Mouse (Mus musculus): ENCODE results near the gene Alyref. TPM values are rescaled to one million over a fixed set of nuclear protein-coding genes. Genes with fewer than 3 reads are reported as not detected.
"Not testable (repeated sequence)": the region's sequence is repeated elsewhere in the genome, so short reads cannot be mapped to it uniquely, and the experiment has no call there.

Gene Alyref
- total RNA-seq, 2 experiments from 2014 or later, result 59.7 to 67.5 TPM

DNA sequence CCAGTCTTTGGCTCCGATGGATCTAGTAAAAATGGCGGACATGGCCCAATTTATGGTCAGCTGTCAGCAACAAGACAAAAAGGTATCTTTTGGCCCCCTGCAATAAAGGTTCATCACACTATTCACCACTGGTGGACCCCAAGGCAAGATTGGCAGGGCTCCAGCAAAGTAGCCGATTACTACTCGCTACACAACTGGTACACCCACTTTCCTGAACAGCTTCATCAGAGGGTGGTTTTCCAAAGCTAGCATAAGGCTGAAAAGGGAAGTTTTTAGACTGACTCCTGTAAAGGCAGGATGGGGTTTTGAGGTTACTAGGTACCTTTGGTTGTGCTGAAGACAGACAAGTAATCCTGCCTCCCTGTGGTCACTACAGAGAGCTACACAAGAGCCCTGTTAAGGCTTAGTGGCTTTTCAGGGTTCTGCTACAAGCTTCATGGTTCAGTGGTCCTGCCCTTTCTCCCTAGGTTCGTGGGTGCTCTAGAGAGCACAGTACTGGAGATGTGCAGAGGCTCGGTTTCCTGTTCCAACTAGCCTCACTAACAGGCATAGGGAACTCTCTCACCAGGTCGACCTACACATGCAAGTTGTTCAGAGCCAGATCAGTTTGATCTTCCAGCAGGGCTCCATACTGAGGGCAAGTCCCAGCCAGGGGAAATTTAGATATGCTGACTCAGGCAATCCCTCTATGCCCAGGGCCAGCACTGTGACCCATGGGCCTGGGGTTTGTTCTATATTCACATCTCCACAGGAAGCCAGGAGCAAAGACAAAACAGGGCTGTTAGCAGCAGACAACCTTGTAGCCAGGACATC, 20.7 kb downstream of the Alyref start:
- no peak for DNase-seq (ENCODE audit: low spot score in 2 of 2)

DNA sequence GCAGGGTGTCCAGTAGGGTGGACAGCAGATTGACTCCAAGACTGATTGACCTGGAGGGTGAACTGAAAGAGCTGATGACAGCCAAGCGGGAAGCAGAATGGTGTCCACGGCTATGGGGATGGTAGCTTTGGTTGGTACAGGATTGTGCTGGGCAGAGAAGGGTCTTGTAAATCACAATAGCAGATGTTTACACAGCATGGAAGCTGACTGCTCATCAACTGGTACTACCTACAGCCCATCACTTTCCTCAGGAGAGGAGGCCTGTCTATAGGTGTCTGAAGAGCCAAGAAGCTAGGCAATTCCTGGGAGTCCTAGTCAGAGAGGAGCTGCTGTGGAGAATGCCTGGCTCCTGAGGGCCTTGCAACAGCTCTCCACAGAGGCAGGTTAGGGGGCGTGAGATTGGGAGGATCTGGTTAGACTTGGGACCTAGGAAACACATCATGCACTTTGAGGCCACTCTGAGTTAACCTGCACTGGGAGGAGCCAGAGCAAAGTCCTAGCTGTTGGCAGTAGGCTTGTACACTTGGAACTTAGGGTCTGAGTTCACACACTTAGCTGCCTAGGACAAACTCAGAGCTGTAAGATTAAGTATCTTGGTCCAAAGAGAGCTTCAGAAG, 21.7 kb downstream of the Alyref start:
- intact Hi-C loops (cut with DNase I), result loop anchor here (10.0 kb wide), 1 partner anchor 92 kb away; the partner anchor contains the start of gene Mrpl12
- DNase-seq (ENCODE audit: low spot score in 2 of 2), result no peak

More for the DNA sequence above, 20.7 kb downstream of the Alyref start:
- intact Hi-C loops (cut with DNase I), result loop anchor here (10.0 kb wide), 1 partner anchor 93 kb away; the partner anchor contains the start of gene Mrpl12

DNA sequence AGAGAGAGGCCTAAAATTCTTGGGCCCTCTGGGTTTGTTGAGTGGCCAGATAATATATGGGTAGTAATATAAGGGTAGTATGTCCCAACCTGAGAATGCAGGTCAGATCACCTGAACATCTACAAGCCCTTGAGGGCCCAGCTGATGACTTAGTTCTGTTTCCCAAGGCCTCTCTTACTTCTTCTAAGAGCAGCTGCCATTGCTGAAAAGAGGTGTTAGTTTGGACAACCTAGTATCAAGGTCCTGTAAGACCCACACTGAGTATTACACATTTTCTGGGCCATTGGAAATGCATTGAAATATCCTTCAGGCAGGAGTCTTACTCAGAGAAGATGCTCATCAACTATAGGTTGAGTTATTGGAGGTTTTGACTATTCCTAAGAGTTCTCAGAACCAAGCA, 22.2 kb downstream of the Alyref start:
- intact Hi-C loops (cut with DNase I), result loop anchor here (10.0 kb wide), 1 partner anchor 91 kb away; the partner anchor contains the start of gene Mrpl12
- no peak for DNase-seq (ENCODE audit: low spot score in 2 of 2)

DNA sequence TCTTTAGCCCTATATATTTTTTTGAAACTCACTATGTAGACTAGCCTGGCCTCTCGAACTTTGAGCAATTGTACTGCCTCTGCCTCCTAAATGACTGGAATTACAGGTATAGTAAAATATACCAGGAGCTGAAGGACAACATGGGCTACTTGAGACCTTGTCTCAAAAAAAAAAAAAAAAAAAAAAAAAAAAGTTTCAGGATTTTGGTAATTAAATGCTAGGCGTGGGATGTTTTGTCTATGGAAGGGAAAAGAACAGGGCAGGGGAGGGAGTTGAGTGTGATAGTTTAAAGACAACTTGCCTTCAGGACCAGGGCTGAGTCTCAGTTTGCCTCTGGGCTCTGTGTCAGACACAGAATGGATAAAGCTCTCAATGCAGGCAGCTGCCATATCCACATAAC, 23.1 kb downstream of the Alyref start:
- intact Hi-C loops (cut with DNase I), result loop anchor here (10.0 kb wide), 1 partner anchor 90 kb away; the partner anchor contains the start of gene Mrpl12
- no peak for DNase-seq (ENCODE audit: low spot score in 2 of 2)

DNA sequence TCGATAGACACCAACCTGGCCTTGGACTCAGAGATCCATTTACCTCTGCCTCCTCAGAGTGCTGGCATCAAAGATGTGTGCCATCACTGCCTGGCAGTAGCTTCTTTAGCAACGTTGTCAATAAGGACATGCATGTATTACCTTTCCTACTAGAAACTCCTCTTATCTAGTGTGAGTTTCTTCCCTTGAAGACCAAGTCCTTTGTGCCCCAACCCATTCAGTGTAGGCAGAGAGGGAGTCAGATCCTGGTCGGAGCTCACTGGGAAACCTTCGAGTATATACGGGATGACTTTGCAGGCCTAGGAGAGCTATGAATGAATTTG, 23.9 kb downstream of the Alyref start:
- no peak for DNase-seq (ENCODE audit: low spot score in 2 of 2)
- intact Hi-C loops (cut with DNase I), result loop anchor here (10.0 kb wide), 1 partner anchor 89 kb away; the partner anchor contains the start of gene Mrpl12

DNA sequence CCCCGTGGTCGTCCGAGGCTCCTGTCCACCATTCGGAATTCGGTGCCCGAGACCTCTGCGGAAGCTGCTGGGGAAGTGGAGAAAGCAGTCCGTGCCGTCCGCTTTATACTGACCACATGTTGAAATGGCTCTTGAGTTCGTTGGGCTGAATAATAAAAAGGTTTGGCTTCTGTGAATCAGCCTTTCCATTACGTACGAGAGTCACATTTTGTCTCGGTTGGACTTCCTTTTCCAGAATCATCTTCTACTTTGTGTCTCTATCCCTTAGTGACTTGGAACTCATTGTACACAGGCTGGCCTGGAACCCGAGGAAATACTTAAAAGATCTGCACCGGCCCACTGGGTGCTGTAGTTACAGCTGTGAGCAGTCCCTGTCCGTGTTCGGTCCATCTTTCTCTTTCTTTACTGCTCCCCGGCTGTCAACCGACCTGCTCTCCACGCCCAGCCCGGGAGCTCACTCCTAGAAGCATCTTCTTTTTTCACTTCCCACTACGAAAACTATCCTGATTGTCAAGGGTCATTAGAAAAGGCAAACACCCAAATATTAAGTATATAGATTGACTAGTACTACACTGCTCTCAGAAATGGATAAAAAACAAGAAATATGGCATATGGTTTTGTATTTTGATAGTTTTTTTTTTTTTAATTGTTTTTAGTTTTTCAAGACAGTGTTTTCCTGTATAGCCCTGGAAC, 24.4 kb downstream of the Alyref start:
- intact Hi-C loops (cut with DNase I), result loop anchor here (1.0 to 10.0 kb wide), 2 partner anchors 8 to 89 kb away; partner anchors contain the start of genes Arhgdia and Mrpl12
- DNase-seq (ENCODE audit: low spot score in 2 of 2), result no peak

DNA sequence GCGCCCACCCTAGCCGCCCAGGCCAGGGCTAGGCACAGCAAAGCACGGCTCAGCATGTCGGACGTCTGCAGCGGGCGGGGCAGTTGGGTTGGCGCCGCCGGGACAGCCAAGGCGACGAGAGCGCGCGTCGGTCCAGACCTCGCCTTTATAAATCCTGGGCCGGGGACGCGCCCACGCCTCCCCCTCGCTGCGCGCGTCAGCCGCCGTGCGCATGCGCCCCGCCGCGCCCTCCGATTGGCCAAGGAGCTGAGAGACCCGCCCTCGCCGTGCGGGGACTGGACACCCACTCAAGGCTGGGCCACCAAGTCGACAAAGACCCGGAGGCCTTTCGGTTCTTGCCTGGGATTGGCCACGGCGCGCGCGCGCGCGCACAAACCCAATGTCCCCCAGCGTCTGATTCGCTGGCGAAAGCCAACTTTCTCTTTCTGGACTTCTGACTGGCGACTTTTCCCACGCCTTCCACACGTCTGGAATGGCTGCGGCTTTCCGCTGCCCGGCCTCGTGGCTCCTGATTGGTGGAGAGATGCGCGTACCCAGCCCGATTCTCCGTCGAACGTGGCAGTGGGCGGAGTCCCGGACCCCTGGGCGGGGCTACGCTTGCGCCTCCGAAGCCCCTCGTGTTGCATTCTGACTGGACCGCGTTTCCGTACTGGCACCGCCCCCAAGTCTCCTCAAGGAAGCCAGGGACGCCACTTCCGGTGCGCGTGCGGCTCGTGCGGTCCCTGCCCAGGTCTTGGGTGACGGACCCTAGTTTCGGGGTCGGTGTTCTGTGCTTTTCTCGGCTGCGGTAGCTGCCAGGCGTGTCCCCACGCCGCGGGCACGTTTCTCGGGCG, 25.2 kb downstream of the Alyref start, which contains the start of gene P4hb:
P4hb (minus strand) TSS at position 502 of the 833 bp plus-strand sequence.
- intact Hi-C loops (cut with DNase I), result loop anchor here (1.0 to 10.0 kb wide), 2 partner anchors 8 to 88 kb away; partner anchors contain the start of genes Arhgdia and Mrpl12
- DNase-seq (ENCODE audit: low spot score in 2 of 2), result peak; percentile 100

DNA sequence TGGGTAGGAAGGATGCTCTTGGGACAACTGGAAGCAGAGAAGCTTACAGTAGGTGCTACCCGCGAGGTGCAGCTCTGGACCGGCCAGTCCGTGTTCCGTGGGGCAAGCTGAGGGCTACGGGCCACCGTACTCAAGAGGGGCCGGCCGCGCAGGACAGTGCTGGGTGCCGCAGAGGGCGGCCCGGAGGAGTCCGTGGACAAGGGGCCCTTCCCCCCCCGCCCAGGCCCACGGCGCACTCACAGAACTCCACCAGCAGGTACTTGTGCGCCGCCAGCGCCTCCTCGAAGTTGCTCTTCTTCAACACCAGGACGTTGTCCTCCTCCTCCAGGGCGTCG, 25.8 kb downstream of the Alyref start:
- intact Hi-C loops (cut with DNase I), result loop anchor here (10.0 kb wide), 1 partner anchor 88 kb away; the partner anchor contains the start of gene Mrpl12
- DNase-seq (ENCODE audit: low spot score in 2 of 2), result peak in 1 of 2 experiments; percentile 18

DNA sequence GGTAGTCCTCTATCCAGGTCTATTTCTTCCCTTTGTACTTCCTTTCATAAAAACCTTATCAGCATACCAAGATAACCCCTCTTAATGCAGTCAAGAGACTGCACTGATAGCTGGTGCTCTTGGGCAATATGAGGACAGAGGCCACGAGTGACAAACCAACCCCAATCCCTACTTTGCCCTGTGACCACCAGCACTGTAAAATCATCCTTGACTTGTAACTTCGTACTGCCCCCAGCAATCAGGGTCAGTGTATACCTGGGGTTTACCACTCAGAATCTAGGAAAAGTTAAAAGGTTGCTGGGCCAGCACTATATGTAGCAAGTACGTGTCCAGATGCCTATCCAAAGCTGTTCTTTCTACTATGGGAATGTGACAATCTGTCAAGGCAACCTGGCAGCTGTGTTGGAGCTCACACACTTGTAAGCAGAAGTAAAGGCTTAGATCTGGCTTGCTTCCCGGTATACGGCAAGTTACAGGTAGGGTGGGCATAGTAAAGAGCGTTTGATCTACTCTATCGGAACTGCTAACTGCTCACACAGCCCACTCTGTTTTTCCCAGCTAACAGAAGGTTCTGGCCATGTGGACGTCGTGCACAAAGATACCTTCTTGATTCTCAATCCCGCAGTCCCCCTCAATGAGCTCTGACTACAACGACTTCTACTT, 26.3 kb downstream of the Alyref start:
- intact Hi-C loops (cut with DNase I), result loop anchor here (2.0 to 10.0 kb wide), 2 partner anchors 57 to 87 kb away; partner anchors contain the start of gene Mrpl12
- no peak for DNase-seq (ENCODE audit: low spot score in 2 of 2)

DNA sequence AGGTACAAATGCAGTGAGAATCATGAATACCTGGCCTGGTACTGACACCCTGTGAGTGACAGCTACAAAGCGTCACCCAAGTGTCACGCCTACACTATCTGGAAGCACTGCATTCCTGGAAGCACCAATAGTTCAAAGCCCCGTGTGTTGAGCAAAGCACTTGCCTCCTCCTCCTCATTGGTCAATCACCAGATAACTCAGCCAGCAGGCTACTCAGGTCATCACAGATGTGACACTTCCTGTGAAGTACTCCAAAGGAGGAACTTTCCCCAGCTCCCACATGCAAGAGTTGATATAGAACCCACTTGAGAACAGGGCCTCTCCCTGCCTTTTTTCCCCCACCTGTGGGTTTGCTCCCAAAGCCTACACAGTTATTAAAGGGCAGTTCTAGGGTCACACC, 27.0 kb downstream of the Alyref start:
- no peak for DNase-seq (ENCODE audit: low spot score in 2 of 2)
- intact Hi-C loops (cut with DNase I), result loop anchor here (2.0 to 10.0 kb wide), 2 partner anchors 56 to 86 kb away; partner anchors contain the start of gene Mrpl12

DNA sequence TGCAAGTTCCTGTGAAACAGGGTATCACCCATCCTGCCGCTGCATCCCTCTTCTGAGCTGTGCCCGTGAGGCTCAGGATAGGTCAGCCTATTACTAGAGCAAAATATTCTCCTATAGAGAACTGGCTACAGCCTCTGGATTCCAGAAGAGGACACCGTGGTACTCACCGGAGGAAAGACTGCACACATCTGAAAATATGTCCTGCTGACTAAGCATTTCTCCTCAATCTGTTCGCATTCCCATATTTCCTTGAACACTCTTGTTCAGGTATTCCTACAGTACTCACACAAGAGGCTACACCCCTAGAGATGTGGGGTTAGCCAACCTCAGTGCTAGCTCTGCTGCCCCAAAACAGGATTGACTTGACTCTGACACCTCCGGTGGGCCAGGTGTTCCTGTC, 29.8 kb downstream of the Alyref start:
- no peak for DNase-seq (ENCODE audit: low spot score in 2 of 2)
- intact Hi-C loops (cut with DNase I), result no loop called here

DNA sequence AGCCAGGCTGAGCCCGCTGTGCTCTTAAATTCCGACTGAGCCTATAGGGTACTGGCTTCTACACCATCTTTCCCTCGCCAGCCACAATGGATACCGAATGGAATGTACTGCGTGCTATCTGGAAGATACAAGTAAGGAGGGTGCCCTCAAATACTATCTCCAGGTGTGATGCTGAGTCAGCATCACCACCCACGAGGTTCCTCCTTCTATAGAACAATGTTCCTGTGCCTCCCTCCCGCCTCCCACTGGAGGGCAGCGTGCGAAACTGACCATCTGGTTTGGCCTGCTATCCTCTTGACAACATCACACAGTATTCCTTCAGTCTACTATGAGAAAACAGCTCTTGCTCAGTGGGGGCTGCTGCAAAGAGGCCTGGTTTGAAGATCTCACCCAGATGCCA, 33.1 kb downstream of the Alyref start:
- intact Hi-C loops (cut with DNase I), result no loop called here
- peak in 1 of 2 experiments; percentile 11 for DNase-seq (ENCODE audit: low spot score in 2 of 2)

DNA sequence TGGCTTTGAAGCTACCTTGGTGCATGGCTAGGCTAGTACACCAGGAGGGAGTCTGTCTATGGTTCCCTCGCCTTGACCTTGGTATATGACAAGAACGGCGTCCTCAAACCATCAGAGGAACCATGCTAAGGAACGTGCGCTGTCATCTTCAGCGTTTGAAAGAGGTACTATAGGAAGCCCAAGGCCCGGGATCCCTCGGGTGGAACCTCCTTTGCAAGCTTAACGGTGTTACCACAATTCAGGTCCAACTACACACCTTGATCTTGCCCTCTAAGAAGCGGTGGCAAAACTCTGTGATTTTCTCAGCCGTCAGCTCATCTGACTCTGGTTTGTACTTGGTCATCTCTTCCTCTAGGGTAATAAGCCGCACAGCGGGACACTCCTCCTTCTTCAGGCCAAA, 35.2 kb downstream of the Alyref start:
- intact Hi-C loops (cut with DNase I), result no loop called here
- no peak for DNase-seq (ENCODE audit: low spot score in 2 of 2)

DNA sequence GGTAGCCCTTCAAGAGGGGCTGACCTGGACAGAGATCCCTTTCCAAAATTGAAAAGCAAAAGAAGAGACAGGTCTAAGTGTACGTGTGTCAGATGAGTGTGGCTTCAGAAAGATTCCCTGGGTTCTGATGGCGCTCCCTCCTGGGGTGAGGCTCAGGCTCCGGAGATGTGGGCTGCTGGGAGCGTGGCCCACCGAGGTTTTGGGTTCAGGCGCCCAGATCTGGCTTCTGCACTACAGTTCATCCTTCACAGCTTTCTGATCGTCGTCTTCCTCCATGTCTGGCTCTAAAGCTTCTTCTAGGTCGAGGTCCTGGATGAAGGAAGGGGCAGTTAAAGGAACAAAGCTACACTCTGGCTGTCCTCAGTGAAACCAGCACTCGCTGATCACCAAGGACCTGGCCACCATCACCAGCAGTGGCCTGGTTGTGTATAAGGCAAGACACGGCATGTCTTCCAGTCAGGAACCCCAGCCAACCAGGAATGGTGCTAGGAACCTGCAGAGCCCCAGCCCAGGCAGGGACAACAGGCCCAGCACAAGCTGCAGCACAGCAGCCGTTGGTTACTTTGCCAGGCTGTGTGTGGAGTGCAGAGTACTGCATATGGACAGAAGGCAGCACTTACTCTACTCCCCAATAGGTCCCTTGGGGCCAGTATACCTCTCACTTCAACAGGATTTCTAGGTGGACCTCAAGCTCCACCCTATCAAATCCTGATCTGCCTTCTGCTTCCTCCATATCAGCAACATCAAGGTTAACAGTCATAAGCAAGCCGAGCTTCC, 37.0 kb downstream of the Alyref start:
- DNase-seq (ENCODE audit: low spot score in 2 of 2), result no peak
- intact Hi-C loops (cut with DNase I), result no loop called here

DNA sequence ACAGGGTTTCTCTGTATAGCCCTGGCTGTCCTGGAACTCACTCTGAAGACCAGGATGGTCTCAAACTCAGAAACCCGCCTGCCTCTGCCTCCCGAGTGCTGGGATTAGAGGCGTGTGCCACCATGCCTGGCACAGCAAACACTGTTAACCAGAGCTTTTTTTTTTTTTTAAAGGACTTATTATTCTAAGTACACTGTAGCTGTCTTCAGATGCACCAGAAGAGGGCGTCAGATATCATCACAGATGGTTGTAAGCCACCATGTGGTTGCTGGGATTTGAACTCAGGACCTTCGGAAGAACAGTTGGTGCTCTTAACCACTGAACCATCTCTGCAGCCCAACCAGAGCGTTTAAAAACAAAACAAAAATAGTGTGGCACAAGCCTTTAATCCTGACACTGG, 39.3 kb downstream of the Alyref start:
- intact Hi-C loops (cut with DNase I); DNase-seq (ENCODE audit: low spot score in 2 of 2): not testable (repeated sequence)

DNA sequence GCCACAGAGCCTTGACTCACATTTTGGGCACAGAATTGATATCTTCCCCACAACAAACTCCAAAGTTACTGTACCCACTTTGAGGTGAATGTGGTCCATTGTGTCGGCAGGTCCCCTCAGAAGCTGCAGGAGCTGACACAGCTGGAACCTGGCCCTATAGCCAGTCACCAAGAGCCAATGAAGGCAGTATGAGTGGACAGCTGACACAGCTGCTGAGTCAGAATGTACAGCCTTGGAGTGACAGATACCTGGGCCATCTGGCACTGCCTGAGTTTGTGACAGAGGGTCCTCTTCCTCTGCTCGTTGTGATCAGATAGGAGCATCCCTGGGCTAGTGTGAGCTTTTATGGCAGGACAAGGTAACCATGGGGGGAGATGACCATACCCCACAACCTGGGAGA, 42.9 kb downstream of the Alyref start:
- intact Hi-C loops (cut with DNase I), result no loop called here
- no peak for DNase-seq (ENCODE audit: low spot score in 2 of 2)

DNA sequence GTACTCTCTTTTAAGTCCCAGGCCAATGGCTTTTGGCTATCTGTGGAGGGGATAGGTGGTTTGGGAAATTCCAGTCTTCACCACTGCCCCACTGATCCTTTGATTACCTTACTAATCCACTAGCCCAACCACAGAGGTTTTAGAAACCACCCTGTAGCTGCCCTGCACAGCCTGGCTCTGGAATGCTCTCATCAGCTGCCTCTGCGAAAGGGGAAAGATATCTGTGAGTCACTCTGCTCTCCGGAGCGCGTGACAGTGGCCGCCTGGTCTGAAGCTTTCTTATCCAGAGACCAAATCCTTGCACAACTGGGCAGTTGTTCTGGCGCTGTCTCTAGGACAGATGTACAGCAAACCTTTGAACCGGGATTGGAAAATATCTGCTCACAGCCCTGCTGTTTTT, 43.3 kb downstream of the Alyref start:
- intact Hi-C loops (cut with DNase I), result no loop called here
- DNase-seq (ENCODE audit: low spot score in 2 of 2), result no peak

DNA sequence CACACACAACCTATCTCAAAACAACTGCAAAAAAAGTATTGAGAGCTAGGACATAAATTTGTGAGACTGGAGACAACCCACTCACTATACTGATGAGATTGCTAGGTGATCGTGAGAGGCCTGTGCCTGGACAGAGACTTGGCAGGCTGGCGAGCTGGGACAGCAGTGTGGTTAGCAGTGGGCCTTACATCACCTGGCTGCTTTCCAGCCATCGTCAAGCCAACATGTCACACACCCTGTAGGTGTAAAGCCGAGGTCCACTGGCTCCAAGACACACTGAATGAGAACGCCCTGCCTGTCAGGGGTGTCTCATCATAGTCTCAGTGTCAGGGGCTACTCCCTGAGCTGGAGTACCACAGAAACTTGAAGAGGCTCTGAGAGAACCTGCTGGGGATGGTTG, 45.4 kb downstream of the Alyref start:
- intact Hi-C loops (cut with DNase I), result no loop called here
- DNase-seq (ENCODE audit: low spot score in 2 of 2), result no peak

All from left cerebral cortex, postnatal 36 days (tissue).